ENCODE assay signal across 35 mouse cellular contexts in genomic region chr9:119309067-119309466, GRCm38 (mm10). TPM values are rescaled to one million over a fixed set of nuclear protein-coding genes. Genes with fewer than 3 reads are reported as not detected.
"Had no signal": no experiment of that assay in that cellular context is flagged by ENCODE, and none has a peak within 500 bp of the region (broad histone marks: within the 10 kb centered on the region; RNA-seq: fewer than 3 reads in every experiment).

No protein-coding gene starts in this region.

- DNase-seq: forebrain, postnatal 0 days; gastrocnemius, postnatal 14 days; gastrocnemius, postnatal 36 days; heart, adult 18-20 months; heart, postnatal 10 days; kidney, adult 11 months; kidney, adult 2 months; kidney, adult 9 months; kidney, postnatal 14 days; kidney, postnatal 36 days; layer of hippocampus, adult 9-11 months; layer of hippocampus, postnatal 36 days; left cerebral cortex, postnatal 4 days; liver, embryonic 13.5 days had no signal

- H3K9ac ChIP-seq: forebrain, postnatal 0 days; heart, embryonic 12.5 days; hindbrain, embryonic 13.5 days; hindbrain, embryonic 15.5 days; kidney, embryonic 15.5 days; limb, embryonic 13.5 days; limb, embryonic 15.5 days; liver, embryonic 13.5 days; liver, embryonic 15.5 days had no signal

- H3K27me3 ChIP-seq: heart, embryonic 12.5 days; hindbrain, embryonic 13.5 days; hindbrain, embryonic 15.5 days; kidney, embryonic 15.5 days; limb, embryonic 13.5 days; limb, embryonic 15.5 days; liver, embryonic 13.5 days; liver, embryonic 15.5 days had no signal

- ATAC-seq: forebrain, postnatal 0 days; hindbrain, postnatal 0 days; intestine, embryonic 16.5 days had no signal

- H3K9me3 ChIP-seq: heart, embryonic 12.5 days; hindbrain, embryonic 13.5 days; hindbrain, embryonic 15.5 days; kidney, embryonic 15.5 days; limb, embryonic 13.5 days; limb, embryonic 15.5 days; liver, embryonic 13.5 days; liver, embryonic 15.5 days had no signal

- H3K4me3 ChIP-seq: heart, embryonic 12.5 days; hindbrain, embryonic 13.5 days; hindbrain, embryonic 15.5 days; kidney, embryonic 15.5 days; limb, embryonic 13.5 days; limb, embryonic 15.5 days; liver, embryonic 13.5 days; liver, embryonic 15.5 days had no signal

- H3K4me2 ChIP-seq: heart, embryonic 12.5 days; hindbrain, embryonic 13.5 days; hindbrain, embryonic 15.5 days; kidney, embryonic 15.5 days; limb, embryonic 13.5 days; limb, embryonic 15.5 days; liver, embryonic 13.5 days; liver, embryonic 15.5 days had no signal

- H3K27ac ChIP-seq: hindbrain, embryonic 13.5 days; hindbrain, embryonic 15.5 days; hindbrain, postnatal 0 days; kidney, embryonic 15.5 days; kidney, postnatal 0 days; limb, embryonic 13.5 days; limb, embryonic 15.5 days; liver, embryonic 13.5 days; liver, embryonic 15.5 days had no signal

- H3K4me1 ChIP-seq: hindbrain, embryonic 13.5 days; hindbrain, embryonic 15.5 days; kidney, embryonic 15.5 days; limb, embryonic 13.5 days; limb, embryonic 15.5 days; liver, embryonic 15.5 days had no signal

- H3K36me3 ChIP-seq: hindbrain, embryonic 13.5 days; hindbrain, embryonic 15.5 days; kidney, embryonic 15.5 days; limb, embryonic 13.5 days; limb, embryonic 15.5 days; liver, embryonic 13.5 days; liver, embryonic 15.5 days had no signal

RNA-seq across cellular contexts. Expression of gene Slc22a14, which starts 56.3 kb away (rescaled TPM):
- total RNA-seq: forebrain, postnatal 0 days; gastrocnemius, adult 18-20 months; gastrocnemius, postnatal 14 days; gastrocnemius, postnatal 36 days; heart, adult 18-20 months; hematopoietic stem cell, adult 5-6 weeks; hindbrain, postnatal 0 days; layer of hippocampus, adult 18-20 months; layer of hippocampus, postnatal 14 days; layer of hippocampus, postnatal 36 days; left cerebral cortex, adult 18-20 months; left cerebral cortex, adult 8-10 months; left cerebral cortex, postnatal 10 days; left cerebral cortex, postnatal 25 days; left cerebral cortex, postnatal 4 days had no signal
- polyA plus RNA-seq: forebrain, postnatal 0 days; heart, embryonic 12.5 days; heart, embryonic 14.5 days; hindbrain, embryonic 11.5 days; hindbrain, embryonic 13.5 days; hindbrain, embryonic 15.5 days; hindbrain, postnatal 0 days; limb, embryonic 11.5 days; limb, embryonic 15.5 days; liver, embryonic 13.5 days had no signal
